Mouse (Mus musculus) liver, embryonic 16.5 days (tissue): ENCODE results near the gene Irak2. TPM values are rescaled to one million over a fixed set of nuclear protein-coding genes. Genes with fewer than 3 reads are reported as not detected.

Experiments
- ATAC-seq: fragments of 200-750 bp; cut with Nextera tagmentation; 2 replicates; pipeline ENCODE4 v1.8.0; 2017; ENCODE audit warnings: low read depth, mild to moderate bottlenecking, moderate number of reproducible peaks, moderate library complexity
- H3K27ac ChIP-seq: fragments of 300-500 bp; sonication (generic); 2 replicates; pipeline ENCODE4 v1.5.1; 2014; ENCODE audit warnings: mild to moderate bottlenecking, low read length
- H3K27me3 ChIP-seq: fragments of 300-500 bp; sonication (generic); 2 replicates; pipeline ENCODE4 v1.6.1; 2014; ENCODE audit warnings: low read depth, low read length, mixed read lengths; ENCODE audit not compliant: control insufficient read depth, insufficient read depth
- H3K36me3 ChIP-seq: fragments of 300-500 bp; sonication (generic); 2 replicates; pipeline ENCODE4 v1.6.1; 2014; ENCODE audit warnings: mild to moderate bottlenecking; ENCODE audit not compliant: control insufficient read depth, insufficient read depth
- H3K4me1 ChIP-seq: fragments of 300-500 bp; sonication (generic); 2 replicates; pipeline ENCODE4 v1.6.1; 2014; ENCODE audit warnings: low read depth, low read length, mixed read lengths; ENCODE audit not compliant: control insufficient read depth
- H3K4me2 ChIP-seq: fragments of 300-500 bp; sonication (generic); 2 replicates; pipeline ENCODE4 v1.6.1; 2014; ENCODE audit warnings: low read depth, low read length, mixed read lengths
- H3K4me3 ChIP-seq: fragments of 300-500 bp; sonication (generic); 2 replicates; pipeline ENCODE4 v1.5.1; 2014; ENCODE audit warnings: low read depth, mild to moderate bottlenecking, low read length
- H3K9ac ChIP-seq: fragments of 300-500 bp; sonication (generic); 2 replicates; pipeline ENCODE4 v1.6.1; 2014; ENCODE audit warnings: low read depth, low read length
- H3K9me3 ChIP-seq: fragments of 300-500 bp; sonication (generic); replicated peaks from 2 replicates; pipeline ENCODE4 v1.6.1; 2016; ENCODE audit warnings: low read length; ENCODE audit not compliant: control insufficient read depth
- WGBS: fragments of 180-500 bp; shearing (Covaris S2); extraction: QIAGEN DNeasy Blood & Tissue Kit; methylation state at CpG from one replicate; pipeline ENCODE4 v1.1.7; 2014; ENCODE audit not compliant: insufficient replicate concordance; 5-methylcytosine and 5-hydroxymethylcytosine counted together
- polyA plus RNA-seq: library from polyadenylated mRNA; unstranded; fragments of >200 nt; fragmentation: Nextera tagmentation; extraction: Ambion mirVana; gene quantifications from 2 replicates; pipeline ENCODE4 v1.2.1, GENCODE M21; 2015

Gene Irak2
- polyA plus RNA-seq, 1 experiment from 2014 or later: 13.2 TPM

DNA sequence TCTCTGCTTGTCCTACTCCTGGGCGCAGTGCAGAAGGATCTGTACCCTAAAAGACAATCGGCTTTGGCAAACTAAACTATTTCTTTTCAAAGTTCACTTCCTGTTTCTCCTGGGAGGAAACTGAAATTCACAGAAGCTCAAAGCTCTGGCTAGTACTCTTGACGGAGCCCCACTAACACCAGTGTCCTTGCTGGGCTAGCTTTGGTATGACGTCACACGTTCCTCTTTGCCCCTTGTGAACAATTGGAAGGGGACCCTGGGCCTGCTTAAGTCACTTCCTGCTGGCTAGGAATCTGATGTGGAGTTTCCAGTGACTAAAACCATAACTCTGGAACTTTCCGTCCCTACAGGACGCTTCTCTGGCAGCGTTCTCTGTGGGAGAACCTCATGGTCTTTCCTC lies 6.5 kb downstream of the Irak2 start:
- H3K9ac ChIP-seq: no peak overlapping the region
- H3K27me3 ChIP-seq: no peaks in the 10 kb centered on the region
- no peaks in the 10 kb centered on the region for H3K36me3 ChIP-seq
- no peak overlapping the region for H3K4me2 ChIP-seq
- no peak for ATAC-seq
- peak overlapping the region; percentile 40 for H3K27ac ChIP-seq
- H3K9me3 ChIP-seq: no peaks in the 10 kb centered on the region
- H3K4me1 ChIP-seq: peaks cover 10% of the 10 kb centered on the region
- no peak overlapping the region for H3K4me3 ChIP-seq
- 47% methylated on average over 8 of the region's 8 CpGs for WGBS

DNA sequence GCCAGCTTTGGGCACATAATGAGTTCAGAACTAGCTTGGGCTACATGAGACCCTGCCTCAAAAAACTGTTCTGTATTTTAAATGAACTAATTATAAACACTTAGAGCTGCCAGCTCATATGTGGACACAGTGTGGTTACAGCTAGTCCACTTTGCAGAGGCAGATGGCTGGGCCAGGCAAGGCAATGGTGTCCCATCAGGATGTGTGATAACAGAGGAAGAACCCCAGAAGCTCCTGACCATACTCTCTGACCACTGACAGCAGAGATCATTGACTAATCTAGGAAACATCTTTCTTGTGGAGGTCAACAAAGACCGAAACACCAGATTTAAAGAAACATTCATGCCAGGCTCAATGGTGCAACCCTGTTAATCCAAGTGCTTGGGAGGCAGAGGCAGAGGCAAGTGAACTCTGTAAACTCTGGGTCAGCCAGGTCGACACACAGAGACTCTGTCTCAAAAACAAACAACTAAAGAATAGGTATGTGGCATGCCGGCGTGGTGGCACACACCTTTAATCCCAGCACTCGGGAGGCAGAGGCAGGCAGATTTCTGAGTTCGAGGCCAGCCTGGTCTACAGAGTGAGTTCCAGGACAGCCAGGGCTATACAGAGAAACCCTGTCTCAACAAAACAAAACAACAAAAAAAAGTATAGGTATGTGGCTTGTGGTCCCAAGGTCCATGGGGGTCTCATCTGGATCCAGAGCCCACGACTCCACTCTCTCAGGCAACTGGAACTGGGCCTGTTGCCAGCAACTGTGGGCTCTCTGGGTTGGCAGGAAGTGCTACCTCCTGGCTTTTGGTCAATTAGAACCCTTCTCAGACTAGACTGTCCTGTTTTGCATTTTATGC lies 11.3 kb downstream of the Irak2 start:
- no peaks in the 10 kb centered on the region for H3K27me3 ChIP-seq
- peaks cover 23% of the 10 kb centered on the region for H3K4me1 ChIP-seq
- no peaks in the 10 kb centered on the region for H3K9me3 ChIP-seq
- H3K4me3 ChIP-seq: no peak overlapping the region
- ATAC-seq: no peak
- H3K36me3 ChIP-seq: no peaks in the 10 kb centered on the region
- H3K9ac ChIP-seq: no peak overlapping the region
- no peak overlapping the region for H3K27ac ChIP-seq
- 59% methylated on average over 7 of the region's 7 CpGs for WGBS
- no peak overlapping the region for H3K4me2 ChIP-seq

DNA sequence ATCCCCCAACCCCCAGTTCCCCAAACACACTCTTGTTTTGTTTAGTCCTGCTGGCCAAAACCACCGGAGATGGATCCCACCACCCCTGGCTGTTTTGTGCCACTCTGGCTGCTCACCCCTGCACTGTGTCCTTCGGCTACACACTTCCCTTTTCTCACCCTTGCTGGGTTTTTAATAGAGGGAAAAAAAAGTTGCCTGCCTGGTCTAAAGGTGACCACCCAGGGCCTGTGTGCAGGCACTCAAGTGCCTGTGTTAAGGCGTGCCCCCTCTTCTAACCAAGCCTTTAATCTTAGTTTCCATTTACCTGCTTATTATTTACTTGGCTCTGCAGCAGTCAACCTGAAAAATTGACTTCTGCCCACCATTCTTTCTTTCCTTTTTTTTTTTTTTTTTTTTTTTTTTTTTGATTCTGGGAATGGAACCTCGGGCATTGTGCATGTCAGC lies 12.0 kb downstream of the Irak2 start:
- H3K9ac ChIP-seq: no peak overlapping the region
- H3K27ac ChIP-seq: no peak overlapping the region
- H3K4me3 ChIP-seq: no peak overlapping the region
- H3K4me1 ChIP-seq: peaks cover 24% of the 10 kb centered on the region
- 36% methylated on average over 4 of the region's 4 CpGs for WGBS
- no peak overlapping the region for H3K4me2 ChIP-seq
- H3K9me3 ChIP-seq: no peaks in the 10 kb centered on the region
- H3K36me3 ChIP-seq: no peaks in the 10 kb centered on the region
- no peak for ATAC-seq
- no peaks in the 10 kb centered on the region for H3K27me3 ChIP-seq

DNA sequence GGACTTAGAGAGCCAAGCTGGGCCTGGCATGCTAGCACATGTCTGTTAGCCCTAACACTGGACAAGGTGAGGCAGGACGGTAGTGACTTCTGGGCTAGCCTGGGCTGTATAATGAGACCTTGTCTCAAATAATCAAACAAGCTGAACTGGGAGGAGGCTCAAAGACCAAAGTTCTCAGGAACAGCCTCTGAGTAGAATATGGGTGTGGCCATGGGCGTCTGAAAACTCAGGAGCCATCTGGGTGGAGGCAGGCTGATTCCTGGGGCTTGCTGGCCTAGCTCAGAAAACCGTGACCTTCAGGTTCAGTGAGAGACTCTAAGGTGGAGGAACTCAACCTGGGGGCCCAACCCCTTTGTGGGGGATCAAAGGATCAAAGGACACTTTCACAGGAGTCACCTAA lies 13.4 kb downstream of the Irak2 start:
- no peak overlapping the region for H3K4me3 ChIP-seq
- WGBS: 33% methylated on average over 3 of the region's 3 CpGs
- H3K36me3 ChIP-seq: no peaks in the 10 kb centered on the region
- no peaks in the 10 kb centered on the region for H3K9me3 ChIP-seq
- no peaks in the 10 kb centered on the region for H3K27me3 ChIP-seq
- no peak overlapping the region for H3K9ac ChIP-seq
- ATAC-seq: 0 out of 2 replicates have a peak, but pooled peaks have one; percentile 51
- peaks cover 24% of the 10 kb centered on the region for H3K4me1 ChIP-seq
- peak overlapping the region; percentile 22; the same call in 1 of the 2 replicates for H3K4me2 ChIP-seq
- no peak overlapping the region for H3K27ac ChIP-seq

DNA sequence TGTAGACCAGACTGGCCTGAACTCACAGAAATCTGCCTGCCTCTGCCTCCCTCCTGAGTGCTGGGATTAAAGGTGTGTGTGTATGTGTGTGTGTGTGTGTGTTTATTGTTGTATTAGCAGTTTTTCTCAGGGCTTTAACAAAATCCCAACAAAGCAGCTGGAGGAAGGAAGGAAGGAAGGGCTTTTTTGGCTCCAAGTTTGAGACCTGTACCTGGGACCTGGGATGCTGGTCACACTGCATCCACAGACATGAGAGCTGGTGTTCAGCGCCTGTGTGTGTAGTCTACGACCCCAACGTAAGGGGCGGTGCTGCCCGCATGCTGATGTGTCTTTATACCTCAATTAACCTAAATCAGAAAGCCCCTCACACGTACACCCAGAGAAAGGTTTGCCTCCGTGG lies 15.3 kb downstream of the Irak2 start:
- H3K4me1 ChIP-seq: peaks cover 27% of the 10 kb centered on the region
- 77% methylated on average over 7 of the region's 7 CpGs for WGBS
- H3K9me3 ChIP-seq: no peaks in the 10 kb centered on the region
- no peak overlapping the region for H3K4me3 ChIP-seq
- H3K9ac ChIP-seq: no peak overlapping the region
- no peaks in the 10 kb centered on the region for H3K36me3 ChIP-seq
- H3K4me2 ChIP-seq: no peak overlapping the region
- H3K27ac ChIP-seq: no peak overlapping the region
- no peak for ATAC-seq
- H3K27me3 ChIP-seq: no peaks in the 10 kb centered on the region

DNA sequence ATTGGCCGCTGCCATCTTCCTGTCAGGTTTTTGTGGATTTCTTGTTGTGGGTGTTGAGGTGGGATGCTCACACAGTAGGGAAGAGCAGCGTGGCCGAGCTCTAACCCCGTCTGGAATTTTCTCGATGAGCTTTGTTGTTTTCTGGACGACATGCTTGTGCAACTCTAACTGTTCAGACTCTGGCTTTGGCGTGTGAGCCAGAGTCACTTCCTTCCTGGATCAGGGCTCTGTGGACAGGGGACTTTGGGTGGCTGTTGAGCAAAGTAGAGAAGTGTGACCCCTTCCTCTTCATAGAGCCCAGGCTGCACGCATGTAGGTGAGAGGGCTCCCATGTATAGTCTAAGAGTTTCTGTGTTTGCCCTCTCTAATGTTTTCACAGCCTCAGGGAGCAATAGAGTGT lies 15.8 kb downstream of the Irak2 start:
- 27% methylated on average over 8 of the region's 8 CpGs for WGBS
- no peak overlapping the region for H3K27ac ChIP-seq

DNA sequence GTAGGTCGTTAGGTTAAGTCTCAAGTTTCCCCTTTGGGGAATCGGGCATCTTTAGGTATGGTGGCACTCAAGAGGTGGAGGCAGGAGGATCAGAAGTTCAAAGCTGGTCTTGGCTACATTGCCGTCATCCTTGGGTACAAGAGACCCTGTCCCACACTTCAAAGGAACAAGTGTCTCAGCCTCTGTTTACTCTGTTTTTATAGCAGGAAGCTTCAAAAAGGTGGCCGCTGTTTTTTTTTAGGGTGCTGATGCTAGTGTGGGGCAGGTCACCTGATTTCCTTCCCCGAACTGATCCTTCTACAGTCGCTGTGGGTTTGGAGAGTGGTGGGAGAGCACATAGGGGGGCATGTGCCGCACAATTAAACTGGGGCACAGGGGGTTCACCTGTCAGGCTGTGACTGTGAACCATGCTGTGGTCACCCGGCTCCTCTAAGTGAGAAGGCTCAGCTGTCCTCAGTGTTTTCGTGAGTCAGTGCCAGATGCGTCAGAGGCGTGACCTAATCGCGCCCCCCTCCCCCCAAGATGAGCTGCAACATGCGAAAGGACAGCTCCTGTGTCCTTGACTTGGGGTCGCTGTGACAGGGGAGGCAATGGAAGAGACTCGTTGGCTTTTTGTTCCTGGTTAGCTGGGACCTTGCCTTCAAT lies 16.6 kb downstream of the Irak2 start:
- Histone ChIP-seq H3K9ac (no peak overlapping the region), H3K4me1 (peaks cover 27% of the 10 kb centered on the region), H3K27me3 (no peaks in the 10 kb centered on the region), H3K9me3 (no peaks in the 10 kb centered on the region), H3K27ac (no peak overlapping the region), H3K36me3 (no peaks in the 10 kb centered on the region), H3K4me2 (no peak overlapping the region), H3K4me3 (no peak overlapping the region)
- 63% methylated on average over 16 of the region's 16 CpGs for WGBS
- ATAC-seq: no peak

More for the DNA sequence above, 15.8 kb downstream of the Irak2 start:
- no peak overlapping the region for H3K9ac ChIP-seq
- H3K9me3 ChIP-seq: no peaks in the 10 kb centered on the region
- H3K27me3 ChIP-seq: no peaks in the 10 kb centered on the region
- H3K36me3 ChIP-seq: no peaks in the 10 kb centered on the region
- no peak overlapping the region for H3K4me3 ChIP-seq
- no peak for ATAC-seq
- H3K4me1 ChIP-seq: peaks cover 28% of the 10 kb centered on the region
- H3K4me2 ChIP-seq: no peak overlapping the region

DNA sequence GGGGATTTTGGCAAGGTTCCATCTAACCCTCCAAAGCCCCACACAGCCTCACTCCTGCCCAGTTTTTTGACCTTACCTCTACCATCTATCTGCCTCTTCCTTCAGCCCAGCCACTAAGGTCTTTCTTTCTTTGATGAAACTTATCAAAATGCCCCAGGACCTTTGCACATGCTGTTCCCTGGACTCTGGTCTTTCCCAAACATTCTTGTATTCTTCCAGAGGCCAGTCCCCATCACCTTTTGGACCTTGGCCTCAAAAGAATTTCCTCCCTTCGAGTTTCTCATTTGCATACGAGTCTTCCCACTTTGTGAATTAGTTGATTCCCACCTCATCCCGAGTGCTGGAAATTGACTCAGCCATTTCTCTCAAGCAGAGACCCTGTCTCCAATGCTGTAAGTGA lies 17.2 kb downstream of the Irak2 start:
- H3K27ac ChIP-seq: no peak overlapping the region
- WGBS: 76% methylated on average over 3 of the region's 3 CpGs
- H3K9me3 ChIP-seq: no peaks in the 10 kb centered on the region
- no peaks in the 10 kb centered on the region for H3K36me3 ChIP-seq
- H3K27me3 ChIP-seq: no peaks in the 10 kb centered on the region
- H3K4me2 ChIP-seq: no peak overlapping the region
- H3K4me1 ChIP-seq: peaks cover 30% of the 10 kb centered on the region
- no peak for ATAC-seq
- H3K4me3 ChIP-seq: no peak overlapping the region
- H3K9ac ChIP-seq: no peak overlapping the region

DNA sequence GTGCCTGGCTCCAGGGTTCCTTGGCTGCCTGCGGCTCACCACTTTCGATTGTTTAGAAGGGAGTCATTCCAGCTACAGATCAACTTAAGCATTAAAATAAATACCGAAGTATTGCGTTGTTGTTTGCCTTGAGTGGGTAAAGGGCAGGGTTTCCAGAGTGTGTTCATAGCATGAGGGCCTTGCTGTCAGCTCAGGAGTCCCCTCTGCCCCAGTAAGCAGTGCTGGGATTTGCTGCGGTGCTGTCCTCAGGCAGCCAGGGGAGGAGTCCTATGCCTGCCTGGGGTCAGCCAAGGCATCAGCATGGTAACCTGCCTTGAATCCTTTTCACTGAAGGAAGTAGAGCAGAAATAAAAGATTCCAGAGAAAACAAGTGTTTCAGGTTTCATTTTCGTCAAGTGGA lies 18.6 kb downstream of the Irak2 start:
- H3K9me3 ChIP-seq: no peaks in the 10 kb centered on the region
- H3K4me3 ChIP-seq: no peak overlapping the region
- H3K4me1 ChIP-seq: peaks cover 37% of the 10 kb centered on the region
- H3K4me2 ChIP-seq: no peak overlapping the region
- H3K9ac ChIP-seq: no peak overlapping the region
- H3K27ac ChIP-seq: peak overlapping the region; percentile 22; the same call in 1 of the 2 replicates
- H3K27me3 ChIP-seq: no peaks in the 10 kb centered on the region
- H3K36me3 ChIP-seq: no peaks in the 10 kb centered on the region
- peak; percentile 80 for ATAC-seq
- WGBS: 69% methylated on average over 6 of the region's 6 CpGs
